Mouse (Mus musculus) urinary bladder, postnatal 36 days (tissue): ENCODE measurements around the gene Tent5b.
A peak's percentile ranks its signal among the peaks of the same experiment; 100 is the strongest.

ENCODE experiments used
- DNase-seq, 2 experiments: peaks; one replicate each; pipeline ENCODE4 v3.0.0; 2022; ENCODE audit warnings: low spot score in 2 of 2, mixed read lengths in 1 of 2

Tent5b gene

DNA sequence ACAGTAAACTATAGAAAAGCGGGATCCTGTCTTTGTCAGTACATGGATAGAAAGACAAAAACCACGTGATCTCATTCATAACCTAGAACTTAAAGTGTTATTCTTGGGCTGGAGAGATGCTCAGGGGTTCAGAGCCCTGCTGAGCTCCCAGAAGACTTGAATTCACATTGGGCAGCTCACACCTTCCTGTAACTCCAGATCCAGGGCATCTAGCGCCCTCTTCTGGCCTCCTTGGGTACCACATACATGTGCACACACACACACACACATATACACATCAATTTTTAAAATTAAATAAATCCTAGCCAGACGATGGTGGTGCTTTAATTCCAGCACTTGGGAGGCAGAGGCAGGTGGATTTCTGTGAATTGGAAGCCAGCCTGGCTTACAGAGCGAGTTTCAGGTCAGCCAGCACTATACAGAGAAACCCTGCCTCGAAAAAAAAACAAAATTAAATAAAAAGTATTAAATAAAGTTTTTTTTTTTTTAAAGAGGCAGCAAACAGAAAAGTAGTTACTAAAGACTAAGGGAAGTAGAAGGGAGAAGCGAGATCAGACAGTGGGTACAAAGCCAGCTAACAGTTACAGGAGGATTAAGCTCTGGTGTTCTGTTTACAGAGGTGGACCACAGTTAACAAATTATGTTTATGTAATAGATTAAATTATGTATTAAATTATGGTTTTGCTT lies 8.7 kb upstream of the Tent5b start:
- no peak for DNase-seq

DNA sequence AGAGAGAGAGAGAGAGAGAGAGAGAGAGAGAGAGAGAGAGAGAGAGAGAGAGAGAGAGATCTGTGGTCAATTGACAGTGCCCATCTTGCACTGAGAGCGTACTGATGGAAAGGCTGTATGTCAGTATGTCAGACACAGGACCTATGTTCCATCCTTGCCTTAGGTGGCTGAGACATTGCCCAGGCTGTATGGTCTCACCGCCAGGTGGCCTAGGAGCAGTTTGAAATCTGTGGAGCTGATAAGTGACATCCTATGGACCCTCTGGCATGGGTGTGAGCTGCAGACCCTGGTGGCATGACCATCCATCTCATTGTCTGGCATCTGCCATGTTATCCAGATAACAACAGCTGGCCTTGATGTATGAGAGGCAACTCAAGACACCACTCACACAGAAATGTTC lies 6.1 kb upstream of the Tent5b start:
- no peak for DNase-seq

DNA sequence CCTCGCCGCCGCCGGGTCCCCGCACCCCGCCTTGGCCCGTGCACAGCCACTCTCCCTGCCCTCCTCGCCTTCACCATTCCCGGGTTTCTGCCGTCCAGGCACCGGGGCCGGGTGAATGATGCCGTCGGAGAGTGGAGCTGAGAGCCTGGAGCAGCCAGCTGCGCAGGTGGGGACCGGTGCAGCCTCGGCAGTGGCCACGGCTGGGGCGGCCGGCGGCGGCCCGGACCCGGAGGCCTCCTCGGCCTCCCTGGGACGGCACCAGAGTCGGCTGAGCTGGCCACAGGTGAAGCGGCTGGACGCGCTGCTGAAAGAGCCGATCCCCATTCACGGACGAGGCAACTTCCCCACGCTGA lies 229 bp downstream of the Tent5b start:
- DNase-seq: no peak

DNA sequence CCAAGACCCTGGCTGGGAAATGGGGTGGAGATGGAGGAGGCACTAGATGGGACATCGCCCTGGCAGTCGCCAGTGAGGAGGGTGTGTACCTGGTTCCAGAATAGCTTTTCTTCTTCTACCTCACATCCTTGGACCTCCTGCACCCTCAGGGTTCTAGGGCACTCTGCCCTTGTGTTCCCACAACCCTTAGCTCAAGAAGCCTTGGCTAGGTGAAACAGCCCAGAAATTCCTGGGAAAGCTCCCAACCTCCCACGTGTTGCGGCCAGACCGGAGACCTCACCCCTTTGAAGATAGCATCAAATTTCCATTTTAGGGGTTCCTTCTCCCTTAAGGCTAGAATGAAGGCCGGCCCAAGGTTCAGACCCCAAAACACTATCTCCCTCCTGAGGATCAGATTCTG lies 822 bp downstream of the Tent5b start:
- DNase-seq: no peak

DNA sequence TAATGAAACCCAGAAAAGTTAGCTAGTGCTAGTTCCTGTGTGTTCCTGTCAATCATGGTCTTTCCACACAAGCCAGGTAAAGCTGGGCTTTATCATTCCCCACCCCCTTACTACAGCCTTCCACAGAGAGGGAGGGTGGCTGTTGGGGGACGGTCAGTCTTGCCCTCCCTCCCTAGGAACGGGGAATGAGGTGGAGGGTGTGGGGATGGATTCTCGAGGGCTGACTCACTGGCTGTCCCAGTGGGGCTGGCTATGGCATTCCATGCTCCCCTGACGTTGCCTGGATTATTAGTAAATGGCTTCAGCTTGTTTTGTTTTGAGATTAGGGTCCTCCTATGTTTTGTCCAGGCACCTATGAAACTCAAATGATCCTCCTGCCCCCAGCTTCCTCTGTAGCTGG lies 1.6 kb downstream of the Tent5b start:
- no peak for DNase-seq

DNA sequence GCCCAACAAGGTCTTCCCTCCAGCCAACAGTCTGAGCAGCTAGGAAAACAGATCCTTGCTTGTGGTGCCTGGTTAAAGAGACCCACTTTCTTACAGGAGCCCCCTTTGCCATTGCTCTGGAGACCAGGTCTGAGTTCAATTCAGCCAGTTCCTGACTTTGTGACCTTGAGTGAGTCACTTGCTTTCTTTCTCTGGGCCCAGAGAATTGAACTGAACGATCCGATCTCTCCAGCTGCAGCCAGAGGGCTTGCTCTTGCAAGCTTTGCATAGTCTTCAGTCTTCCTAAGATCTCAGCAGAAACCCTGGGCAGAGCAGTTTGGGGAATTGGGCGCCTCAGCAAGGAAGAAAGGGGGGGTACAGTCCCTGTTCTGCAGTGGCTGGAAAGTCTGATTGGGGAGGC lies 2.5 kb downstream of the Tent5b start:
- no peak for DNase-seq

DNA sequence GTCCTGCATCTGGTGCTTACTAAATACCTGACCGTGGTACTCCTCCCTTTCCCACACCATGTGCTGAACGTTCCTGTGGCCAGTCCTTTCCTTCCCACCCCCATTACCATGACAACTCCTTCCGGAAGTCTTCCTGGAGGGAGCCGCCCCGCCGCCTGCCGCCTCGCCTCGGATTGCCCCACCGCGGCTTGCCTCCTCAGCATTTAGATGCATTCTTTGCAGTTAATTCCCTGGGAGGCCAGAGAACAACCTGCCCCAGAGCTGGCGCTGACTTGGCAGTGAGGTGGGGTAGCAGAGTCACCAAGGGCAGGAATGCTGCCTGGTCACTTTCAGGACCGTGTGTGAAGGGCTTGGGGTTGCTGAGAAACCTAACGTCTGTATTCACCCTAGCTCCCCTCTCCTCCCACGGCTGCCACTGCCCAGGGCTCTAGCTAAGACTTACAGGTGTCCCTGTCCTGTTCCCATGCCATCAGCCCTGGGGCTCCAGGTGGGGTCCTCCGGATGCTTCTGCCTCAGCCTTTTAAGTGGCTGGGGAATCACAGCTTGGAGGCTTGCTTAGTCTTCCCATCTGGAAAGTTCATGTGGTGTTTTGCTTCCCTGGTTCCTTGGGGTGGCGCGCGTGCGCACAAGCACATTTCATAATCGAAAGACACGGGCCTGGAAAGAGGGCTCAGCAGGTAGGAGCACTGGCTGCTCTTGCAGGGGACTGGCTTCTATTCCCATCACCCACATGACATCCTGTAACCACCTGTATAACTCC lies 4.5 kb downstream of the Tent5b start:
- peak; percentile 48 to 65 for DNase-seq

DNA sequence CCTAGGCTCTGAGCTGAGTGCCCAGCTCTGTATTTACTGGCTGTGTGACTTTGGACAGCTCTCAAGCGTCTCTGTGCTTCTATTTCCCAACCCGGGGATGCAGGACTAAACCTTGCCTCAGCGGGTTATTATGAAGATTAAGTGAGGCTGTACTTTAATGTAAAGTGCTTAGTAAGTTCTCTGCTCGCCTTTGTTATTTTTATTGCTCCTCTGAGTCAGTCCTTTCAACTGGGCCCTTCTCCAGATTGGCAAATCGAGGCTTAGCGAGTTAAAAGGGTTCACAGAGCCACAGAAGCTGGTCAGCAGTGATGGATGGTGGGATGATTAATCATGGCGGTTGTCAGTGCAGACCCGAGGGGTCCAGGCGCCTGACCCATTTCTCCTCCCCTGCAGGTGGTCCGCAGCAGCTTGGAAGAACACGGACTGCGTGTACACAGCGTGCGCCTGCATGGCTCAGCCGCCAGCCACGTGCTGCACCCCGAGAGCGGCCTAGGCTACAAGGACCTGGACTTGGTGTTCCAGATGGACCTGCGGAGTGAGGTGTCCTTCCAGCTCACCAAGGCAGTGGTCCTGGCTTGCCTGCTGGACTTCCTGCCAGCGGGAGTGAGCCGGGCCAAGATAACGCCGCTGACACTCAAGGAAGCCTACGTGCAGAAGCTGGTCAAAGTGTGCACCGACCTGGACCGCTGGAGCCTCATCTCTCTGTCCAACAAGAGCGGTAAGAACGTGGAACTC lies 5.9 kb downstream of the Tent5b start:
- no peak for DNase-seq

DNA sequence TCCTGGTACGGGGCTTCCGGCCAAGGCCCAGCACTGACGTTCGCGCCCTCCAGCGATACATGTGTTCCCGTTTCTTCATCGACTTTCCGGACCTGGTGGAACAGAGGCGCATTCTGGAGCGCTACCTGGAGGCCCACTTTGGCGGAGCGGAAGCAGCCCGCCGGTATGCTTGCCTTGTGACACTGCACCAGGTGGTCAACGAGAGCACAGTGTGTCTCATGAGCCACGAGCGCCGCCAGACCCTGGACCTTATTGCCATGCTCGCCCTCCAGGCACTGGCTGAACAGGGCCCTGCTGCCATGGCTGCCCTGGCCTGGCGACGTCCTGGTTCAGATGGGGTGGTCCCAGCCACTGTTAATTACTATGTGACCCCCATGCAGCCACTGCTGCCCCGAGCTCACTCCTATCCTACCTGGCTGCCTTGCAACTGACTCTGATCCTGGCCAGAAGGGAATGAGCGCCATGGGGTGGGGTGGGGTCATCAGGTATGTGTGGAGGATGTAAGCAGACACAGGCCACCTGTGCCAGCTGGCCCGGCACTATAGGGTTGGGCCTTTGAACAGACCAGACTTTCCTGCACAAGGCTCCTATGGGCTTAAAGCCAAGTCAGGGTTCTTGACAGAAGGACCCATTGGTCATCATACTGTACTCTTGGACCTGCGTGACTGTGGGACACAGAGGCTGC lies 6.9 kb downstream of the Tent5b start:
- DNase-seq: no peak

DNA sequence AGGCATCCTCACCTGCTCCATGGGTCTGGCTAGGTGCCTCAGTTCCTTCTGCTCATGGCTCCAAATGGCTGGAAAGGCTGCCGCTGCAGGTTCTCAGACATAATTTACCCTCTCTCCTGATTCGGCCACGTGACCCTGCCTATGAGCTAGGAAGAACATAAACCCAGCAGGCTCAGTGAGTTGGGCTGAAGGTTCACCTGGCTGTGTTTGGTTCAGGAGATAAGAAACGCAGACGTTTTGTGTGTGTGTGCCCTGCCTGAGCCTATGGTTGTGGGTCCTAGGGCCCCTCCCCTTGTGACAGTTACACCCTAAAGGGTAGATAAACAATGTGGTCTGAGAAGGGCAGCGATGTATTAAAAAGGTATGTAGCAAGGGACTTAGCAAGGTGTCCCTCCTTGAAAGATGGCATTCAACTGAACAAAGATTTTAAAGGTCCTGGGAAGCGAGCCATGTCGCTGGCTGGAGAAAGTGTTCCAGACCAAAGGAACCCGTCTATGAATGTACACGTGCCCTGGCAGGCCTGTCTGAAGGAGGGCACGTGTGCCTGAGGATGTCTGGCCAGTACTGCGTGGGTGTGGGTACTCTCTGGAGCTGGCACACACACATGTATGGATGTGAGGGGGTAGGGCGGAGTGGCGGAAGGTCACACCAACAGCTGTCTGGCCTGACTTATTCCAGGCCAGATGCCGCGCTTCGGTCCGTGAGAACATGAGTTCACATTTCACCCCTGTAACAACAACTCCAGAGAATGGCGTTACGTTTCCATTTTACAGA lies 8.9 kb downstream of the Tent5b start:
- DNase-seq: no peak

DNA sequence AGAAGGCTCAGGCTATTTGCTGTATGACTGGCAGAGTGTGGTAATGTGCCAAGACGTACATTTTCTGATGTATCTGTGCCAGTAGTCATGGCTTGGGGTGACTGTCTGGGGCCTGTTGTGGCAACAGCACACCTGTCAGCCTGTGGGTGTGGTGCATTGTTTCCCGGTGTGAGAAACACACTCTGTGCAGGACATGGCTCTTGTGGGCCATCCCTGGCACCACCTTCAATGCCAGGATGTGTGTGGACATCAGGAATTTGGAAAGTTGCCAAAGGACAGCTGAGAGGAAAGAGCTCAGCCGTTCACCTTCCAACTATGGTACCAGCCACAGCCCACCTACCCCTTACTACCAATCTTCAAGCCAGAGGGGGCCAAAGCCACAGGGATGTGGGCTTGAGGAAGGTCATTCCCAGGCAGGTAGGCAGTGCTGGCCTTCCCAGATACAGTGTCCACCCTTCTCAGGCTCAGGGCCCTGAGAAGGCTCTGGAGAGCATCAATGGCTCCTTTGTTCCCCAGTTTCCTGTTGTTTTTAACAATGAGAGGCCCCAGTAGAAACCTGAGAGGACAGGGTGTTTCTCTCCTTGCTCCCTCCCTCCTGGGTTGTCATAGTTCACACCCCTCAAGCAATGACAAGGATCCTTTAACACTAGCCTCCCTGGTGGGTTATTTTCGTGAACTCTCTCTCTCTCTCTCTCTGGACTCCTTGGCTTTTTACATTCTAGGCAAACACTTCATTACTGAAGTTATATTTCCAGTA lies 9.7 kb downstream of the Tent5b start:
- DNase-seq: no peak

DNA sequence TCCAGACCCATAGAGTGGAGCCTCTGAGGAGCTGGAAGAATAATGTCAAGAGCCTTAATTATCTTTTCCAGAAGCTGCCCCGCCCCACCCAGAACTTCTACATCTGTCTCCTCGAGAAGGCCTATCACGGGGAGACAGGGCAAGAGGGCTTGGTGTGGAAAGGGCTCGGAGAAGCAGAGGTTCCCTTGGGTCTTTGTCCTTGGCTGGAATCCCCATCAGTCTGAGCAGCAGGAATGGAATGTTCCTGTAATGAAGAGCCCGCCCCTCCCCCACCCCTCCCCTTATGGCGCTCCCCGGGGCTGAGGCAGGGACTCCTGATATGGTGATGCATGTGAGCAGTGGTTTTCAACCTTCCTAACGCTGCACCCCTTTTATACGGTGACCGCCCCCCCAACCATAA lies 11.9 kb downstream of the Tent5b start:
- DNase-seq: peak in 1 of 2 experiments; percentile 56

DNA sequence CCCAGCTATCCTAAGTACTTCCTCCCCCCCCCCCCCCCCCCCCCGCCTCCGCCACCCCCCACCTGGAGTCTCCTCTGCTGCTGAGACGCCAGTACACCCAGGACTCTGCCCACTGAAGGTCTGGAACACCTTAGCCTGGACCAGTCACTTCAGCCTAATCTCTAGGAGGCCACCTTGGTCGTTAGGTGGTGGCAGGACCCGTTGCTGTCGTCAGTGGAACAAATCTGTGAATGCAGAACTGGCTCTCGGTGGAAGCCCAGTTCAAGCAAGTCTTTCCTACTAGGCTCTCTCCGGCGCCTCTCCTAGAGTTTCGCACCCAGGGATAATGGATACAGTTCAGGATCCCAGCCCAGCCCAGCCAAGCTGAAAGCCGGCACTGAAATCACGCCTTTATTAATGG lies 14.0 kb downstream of the Tent5b start:
- no peak for DNase-seq

DNA sequence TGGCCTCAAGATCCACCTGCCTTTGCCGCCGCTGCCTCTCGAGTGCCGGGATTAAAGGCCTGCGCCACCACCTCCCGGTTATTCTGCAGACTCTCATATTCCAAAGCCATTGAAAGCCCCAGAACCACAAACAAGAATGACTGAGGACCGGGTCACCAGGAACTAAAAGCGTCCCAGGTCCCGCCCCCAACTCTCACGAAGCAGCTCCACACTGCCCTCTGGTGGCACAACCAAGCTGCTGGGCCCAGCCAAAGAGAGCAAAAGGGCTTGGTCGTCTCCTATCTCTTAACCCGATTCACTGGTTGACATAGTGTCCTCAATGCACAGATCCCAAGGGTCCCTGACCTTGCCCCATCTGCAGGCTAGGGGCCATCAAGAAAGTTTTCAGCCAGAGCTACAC lies 14.5 kb downstream of the Tent5b start:
- peak; percentile 89 to 93 for DNase-seq

DNA sequence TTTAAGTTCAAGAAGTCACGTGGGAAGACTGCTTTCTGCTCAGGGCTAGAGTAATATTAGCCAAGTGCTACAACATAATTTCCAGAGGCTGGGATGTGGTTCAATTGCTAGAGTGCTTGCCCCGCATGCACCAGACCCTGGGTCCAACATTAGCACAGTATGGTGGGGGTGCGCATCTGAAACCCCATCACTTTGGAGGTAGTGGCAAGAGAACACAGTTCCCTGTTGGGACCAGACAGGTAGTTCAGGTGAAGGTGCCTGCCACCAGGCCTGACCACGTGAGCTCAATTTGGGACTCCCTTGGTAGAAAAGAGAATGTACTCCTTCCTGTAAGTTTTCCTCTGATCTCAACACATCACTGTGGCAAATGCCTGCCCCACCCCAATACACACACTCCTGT lies 14.9 kb downstream of the Tent5b start:
- no peak for DNase-seq

DNA sequence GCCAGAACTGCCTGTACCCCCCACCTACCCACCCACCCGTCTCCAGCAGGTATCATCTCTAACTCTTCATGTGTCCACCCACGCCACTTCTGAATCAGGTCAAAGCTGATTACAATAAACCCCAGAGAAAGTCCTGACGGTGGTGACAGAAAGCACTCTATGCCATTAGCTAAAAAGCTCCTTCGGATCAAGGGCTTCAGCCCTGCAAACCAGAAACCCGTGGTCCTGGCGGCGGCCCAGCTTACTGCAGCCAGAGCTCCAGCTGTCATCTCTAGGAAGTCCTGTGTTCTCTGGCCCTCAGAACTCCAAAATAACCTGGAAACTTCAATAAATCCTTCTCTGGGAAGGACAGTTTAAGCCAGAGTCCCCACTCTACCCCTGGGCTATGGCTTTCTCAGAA lies 15.8 kb downstream of the Tent5b start:
- DNase-seq: no peak

DNA sequence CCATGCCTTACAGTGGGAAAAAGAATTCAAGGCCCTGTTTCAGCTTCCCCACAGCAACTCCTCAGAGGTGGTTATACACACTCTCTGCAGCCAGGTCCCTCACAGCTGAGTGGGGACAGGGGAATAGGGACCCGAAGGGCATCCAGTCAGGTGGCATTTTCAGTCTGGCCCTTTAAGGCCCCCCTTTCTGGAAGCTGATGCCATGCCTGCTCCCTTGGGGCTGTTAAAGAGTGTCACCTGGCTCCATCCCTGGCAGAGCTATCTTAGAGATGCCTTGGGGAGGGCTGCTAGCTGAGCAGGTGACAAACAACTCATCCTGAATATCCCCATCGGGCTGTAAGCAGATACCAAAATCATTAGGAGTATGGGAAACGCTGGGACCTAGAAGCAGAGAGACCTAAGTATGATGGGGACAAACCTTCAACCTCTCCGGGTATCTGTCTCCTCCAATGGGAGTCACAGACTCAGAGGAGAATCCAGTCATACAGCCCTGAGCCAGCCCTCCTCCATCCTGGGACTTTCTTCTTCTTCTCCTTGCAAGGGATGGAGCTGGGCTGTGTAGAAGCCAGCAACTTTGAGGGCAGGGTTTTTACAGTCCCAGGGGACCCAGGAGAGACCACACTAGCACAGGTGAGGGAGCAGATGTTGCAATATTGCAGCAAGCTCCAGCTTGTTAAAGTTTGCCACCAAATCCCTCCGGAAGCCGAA lies 17.0 kb downstream of the Tent5b start:
- no peak for DNase-seq

DNA sequence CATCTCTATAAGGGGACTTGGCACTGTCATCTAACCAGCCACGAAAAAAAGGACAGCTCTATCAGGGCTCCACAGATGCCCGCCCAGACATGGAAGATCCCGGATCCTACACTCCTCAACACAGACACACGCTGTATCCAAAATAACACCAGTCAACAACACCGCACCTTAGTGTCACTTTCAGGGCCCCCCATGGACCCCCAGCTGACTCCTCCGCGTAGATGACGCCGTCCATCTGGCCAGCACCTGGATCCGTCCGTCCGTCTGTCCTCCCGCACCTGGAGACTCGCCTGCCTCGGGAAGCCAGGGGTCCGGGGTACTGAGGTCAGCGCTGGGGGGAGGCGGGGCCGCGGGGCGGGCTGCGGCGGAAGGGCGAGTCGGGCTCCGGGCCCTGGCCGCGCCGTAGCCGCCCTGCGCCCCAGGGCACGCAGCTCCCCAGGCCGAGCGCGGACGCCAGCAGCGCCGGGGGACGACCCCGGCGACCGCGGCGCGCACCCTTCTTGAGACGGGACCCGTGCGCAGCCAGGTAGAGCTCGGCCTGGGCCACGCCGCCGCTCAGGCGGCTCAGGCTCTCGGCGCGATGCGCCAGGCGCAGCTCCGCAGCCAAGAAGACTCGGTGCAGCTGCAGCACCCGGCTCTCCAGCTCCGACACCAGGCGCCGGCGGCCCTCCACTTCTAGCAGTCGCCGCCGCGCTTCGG lies 17.7 kb downstream of the Tent5b start:
- no peak for DNase-seq

DNA sequence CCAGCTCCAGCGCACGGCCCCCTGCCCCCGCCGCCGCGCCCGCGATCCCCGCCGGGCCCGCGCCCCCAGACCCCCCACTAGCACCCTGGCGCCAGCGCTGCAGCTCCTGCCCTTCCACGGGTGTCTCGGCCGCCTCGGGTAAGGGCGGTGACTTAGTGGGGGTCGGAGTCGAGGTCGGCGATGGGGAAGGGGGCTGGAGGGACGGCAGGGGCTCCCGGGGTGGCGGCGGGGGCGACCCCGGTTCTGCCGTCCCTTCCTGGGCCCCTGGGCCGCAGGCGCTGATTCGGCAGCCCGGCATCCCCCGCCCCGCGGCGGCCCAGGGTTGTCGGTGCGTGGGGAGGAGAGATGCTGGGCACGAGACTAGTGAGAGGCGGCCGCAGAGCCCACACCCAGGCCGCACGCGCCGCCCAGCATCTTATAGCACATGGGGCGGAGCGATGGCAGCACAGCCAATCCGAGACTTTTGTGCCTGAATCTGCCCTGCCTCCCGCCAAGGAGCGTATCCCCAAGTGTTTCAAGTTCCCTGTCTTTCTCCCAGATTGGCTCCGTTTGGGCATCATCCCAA lies 18.3 kb downstream of the Tent5b start, which contains the start of gene Trnp1:
Gene Trnp1, minus strand, starts transcription at position 391 of the 565 bp plus-strand sequence.
- DNase-seq: peak; percentile 73 to 78
